Mouse (Mus musculus) T-helper 17 cell (primary cell): ENCODE measurements around the gene Fam114a1.

Experiments
- in situ Hi-C, 2 experiments: fragments of 300-600 bp; cut with MboI, MseI; formaldehyde crosslinking; loops; 1 replicate in 1 of 2; 2 replicates in 1 of 2; pipeline ENCODE4 v1.15.1; 2025; ENCODE audit warnings: high pct_unique_total_duplicates in 2 of 2

The Fam114a1 gene

GRCm38 (mm10) chr5:64969861-64970771 lies at the start of gene Fam114a1:
TSS of gene Fam114a1 (plus strand) at chr5:64970071.
- in situ Hi-C loops: no loop called here

- in situ Hi-C loops: no loop called here
These were observed 46.9 kb upstream of the Fam114a1 start for GRCm38 (mm10) chr5:64922891-64923381.

- in situ Hi-C loops: loop anchor here (5.0 kb wide), 1 partner anchor 45 kb away; no protein-coding TSS in a partner anchor
These were observed 37.7 kb upstream of the Fam114a1 start for GRCm38 (mm10) chr5:64932215-64932614.

- in situ Hi-C loops: loop anchor here (5.0 kb wide), 1 partner anchor 45 kb away; no protein-coding TSS in a partner anchor
These were observed 37.1 kb upstream of the Fam114a1 start for GRCm38 (mm10) chr5:64932775-64933174.

GRCm38 (mm10) chr5:64951486-64951885 lies 18.4 kb upstream of the Fam114a1 start:
- in situ Hi-C loops: no loop called here

- in situ Hi-C loops: no loop called here
These were observed 14.9 kb upstream of the Fam114a1 start for GRCm38 (mm10) chr5:64954931-64955330.

GRCm38 (mm10) chr5:64958991-64959842 lies 10.7 kb upstream of the Fam114a1 start:
- in situ Hi-C loops: no loop called here

GRCm38 (mm10) chr5:64959843-64960230 lies 10.0 kb upstream of the Fam114a1 start, which contains the start of gene Tlr6:
TSS of gene Tlr6 (minus strand) at chr5:64960097.
- in situ Hi-C loops: no loop called here

- in situ Hi-C loops: no loop called here
These were observed 8.9 kb upstream of the Fam114a1 start for GRCm38 (mm10) chr5:64960857-64961391.

GRCm38 (mm10) chr5:64963271-64963670 lies 6.6 kb upstream of the Fam114a1 start:
- in situ Hi-C loops: no loop called here

GRCm38 (mm10) chr5:64963735-64964134 lies 6.1 kb upstream of the Fam114a1 start:
- in situ Hi-C loops: no loop called here

GRCm38 (mm10) chr5:64968961-64969860 lies 660 bp upstream of the Fam114a1 start:
- in situ Hi-C loops: no loop called here

GRCm38 (mm10) chr5:64975121-64975520 lies 5.2 kb downstream of the Fam114a1 start:
- in situ Hi-C loops: no loop called here

GRCm38 (mm10) chr5:64977128-64977527 lies 7.3 kb downstream of the Fam114a1 start:
- in situ Hi-C loops: no loop called here

- in situ Hi-C loops: no loop called here
These were observed 16.1 kb downstream of the Fam114a1 start for GRCm38 (mm10) chr5:64985971-64986370.

- in situ Hi-C loops: no loop called here
These were observed 20.1 kb downstream of the Fam114a1 start for GRCm38 (mm10) chr5:64989940-64990339.

GRCm38 (mm10) chr5:64992540-64992939 lies 22.7 kb downstream of the Fam114a1 start:
- in situ Hi-C loops: no loop called here

GRCm38 (mm10) chr5:64995408-64995807 lies 25.5 kb downstream of the Fam114a1 start:
- in situ Hi-C loops: loop anchor here in 1 of 2 experiments (5.0 kb wide), 1 partner anchor 108 kb away; no protein-coding TSS in a partner anchor

GRCm38 (mm10) chr5:65002940-65003824 lies 33.3 kb downstream of the Fam114a1 start:
- in situ Hi-C loops: loop anchor here in 1 of 2 experiments (5.0 kb wide), 2 partner anchors 116 to 239 kb away; no protein-coding TSS in a partner anchor
